Mouse (Mus musculus): ENCODE data around the gene Vmn1r21. TPM values are rescaled to one million over a fixed set of nuclear protein-coding genes. Genes with fewer than 3 reads are reported as not detected.

The Vmn1r21 gene
- polyA plus RNA-seq (2015; fragmentation: Nextera tagmentation; extraction: Ambion mirVana): not detected in 2 replicates

DNA sequence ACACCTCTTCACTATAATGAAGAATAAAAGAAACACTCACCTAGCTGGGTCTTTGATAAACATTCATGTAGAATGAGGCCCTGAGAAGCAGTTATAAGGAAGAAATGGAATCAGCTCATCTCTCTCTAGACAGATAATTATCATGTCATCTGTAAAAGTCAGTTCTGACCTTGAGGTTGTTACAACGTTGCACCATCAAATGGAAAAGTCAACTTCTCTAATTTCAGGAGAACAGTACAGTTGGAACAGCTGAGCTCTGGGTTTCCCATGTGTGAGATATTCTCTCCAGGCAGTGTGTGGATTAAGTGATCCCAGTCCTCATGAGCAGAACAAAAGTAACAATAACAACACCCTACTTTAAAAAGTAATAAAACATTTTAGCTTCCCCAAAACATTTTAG, at the start of gene Vmn1r21:
Vmn1r21 (minus strand) TSS at position 58 of the 400 bp plus-strand sequence.

DNA sequence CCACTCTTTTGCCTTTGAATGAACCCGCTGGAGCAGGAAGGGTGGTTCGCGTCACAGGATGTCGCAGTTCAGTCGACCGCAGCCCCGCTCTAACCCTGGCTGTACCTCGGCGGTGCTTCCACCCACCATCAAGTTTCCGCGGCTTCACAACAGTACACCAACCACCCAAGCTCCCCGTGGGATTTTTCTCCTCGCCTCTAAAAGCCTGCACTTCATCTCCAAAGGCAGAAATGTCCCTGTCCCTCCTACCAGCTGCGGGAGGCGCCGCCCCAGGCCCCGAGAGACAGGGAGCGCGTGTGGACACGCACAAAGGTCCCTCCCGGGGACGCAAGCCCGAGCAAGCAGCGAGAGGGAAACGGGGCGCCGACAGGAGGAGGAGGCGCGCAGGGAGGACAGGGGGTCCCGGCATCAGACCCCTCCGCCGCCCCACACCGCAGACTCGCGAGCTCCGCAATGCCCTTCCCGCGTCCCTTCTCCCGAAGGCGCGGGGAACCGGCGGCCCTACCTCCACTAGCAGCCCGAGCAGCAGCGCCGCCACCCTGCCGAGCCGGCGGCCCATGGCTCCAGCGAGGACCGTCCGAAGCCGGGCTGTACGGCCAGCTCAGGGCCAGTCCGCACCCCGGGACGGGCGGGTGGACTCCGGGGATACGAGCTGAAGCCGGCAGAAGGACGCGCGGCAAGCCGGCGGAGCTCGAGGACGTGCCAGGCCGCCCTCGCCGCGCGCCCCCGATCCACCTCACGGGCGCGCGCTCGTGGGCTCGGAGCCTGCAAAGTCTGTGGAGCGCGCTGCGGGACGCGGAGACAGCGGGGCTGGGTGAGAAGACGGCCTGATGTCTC, 25.5 kb downstream of the Vmn1r21 start, which contains the start of gene Vopp1:
Vopp1 (minus strand) TSS at position 738 of the 837 bp plus-strand sequence.

Other genes with a start within 250 kb of the Vmn1r21 start
- 9.5 and 10.5 TPM in 2 replicates for gene Pyurf, start 158.3 kb downstream of the Vmn1r21 start, polyA plus RNA-seq (2015; fragmentation: Nextera tagmentation; extraction: Ambion mirVana)
- 14.5 and 15.5 TPM in 2 replicates for gene Lancl2, start 147.8 kb downstream of the Vmn1r21 start, polyA plus RNA-seq (2015; fragmentation: Nextera tagmentation; extraction: Ambion mirVana)
- gene Vopp1, start 25.2 kb downstream of the Vmn1r21 start, polyA plus RNA-seq (2015; fragmentation: Nextera tagmentation; extraction: Ambion mirVana): 44.7 and 51.5 TPM in 2 replicates
- not detected in 2 replicates for gene Vmn1r22, start 57.7 kb upstream of the Vmn1r21 start, polyA plus RNA-seq (2015; fragmentation: Nextera tagmentation; extraction: Ambion mirVana)
- not detected in 2 replicates for gene Vmn1r23, start 76.5 kb upstream of the Vmn1r21 start, polyA plus RNA-seq (2015; fragmentation: Nextera tagmentation; extraction: Ambion mirVana)
- gene Vmn1r24, start 111.2 kb upstream of the Vmn1r21 start, polyA plus RNA-seq (2015; fragmentation: Nextera tagmentation; extraction: Ambion mirVana): not detected in 2 replicates
- not detected in 2 replicates for gene Vmn1r25, start 130.5 kb upstream of the Vmn1r21 start, polyA plus RNA-seq (2015; fragmentation: Nextera tagmentation; extraction: Ambion mirVana)
- not detected in 2 replicates for gene Vmn1r26, start 164.8 kb upstream of the Vmn1r21 start, polyA plus RNA-seq (2015; fragmentation: Nextera tagmentation; extraction: Ambion mirVana)

All from spleen, postnatal 0 days (tissue).